Mouse (Mus musculus): ENCODE data around the gene Pgam1. TPM values are rescaled to one million over a fixed set of nuclear protein-coding genes. Genes with fewer than 3 reads are reported as not detected.
"Not testable (repeated sequence)": the region's sequence is repeated elsewhere in the genome, so short reads cannot be mapped to it uniquely, and the experiment has no call there.

Gene Pgam1
- polyA plus RNA-seq (2016; fragmentation: Nextera tagmentation; extraction: Ambion mirVana) = 577 and 583 TPM in 2 replicates

DNA sequence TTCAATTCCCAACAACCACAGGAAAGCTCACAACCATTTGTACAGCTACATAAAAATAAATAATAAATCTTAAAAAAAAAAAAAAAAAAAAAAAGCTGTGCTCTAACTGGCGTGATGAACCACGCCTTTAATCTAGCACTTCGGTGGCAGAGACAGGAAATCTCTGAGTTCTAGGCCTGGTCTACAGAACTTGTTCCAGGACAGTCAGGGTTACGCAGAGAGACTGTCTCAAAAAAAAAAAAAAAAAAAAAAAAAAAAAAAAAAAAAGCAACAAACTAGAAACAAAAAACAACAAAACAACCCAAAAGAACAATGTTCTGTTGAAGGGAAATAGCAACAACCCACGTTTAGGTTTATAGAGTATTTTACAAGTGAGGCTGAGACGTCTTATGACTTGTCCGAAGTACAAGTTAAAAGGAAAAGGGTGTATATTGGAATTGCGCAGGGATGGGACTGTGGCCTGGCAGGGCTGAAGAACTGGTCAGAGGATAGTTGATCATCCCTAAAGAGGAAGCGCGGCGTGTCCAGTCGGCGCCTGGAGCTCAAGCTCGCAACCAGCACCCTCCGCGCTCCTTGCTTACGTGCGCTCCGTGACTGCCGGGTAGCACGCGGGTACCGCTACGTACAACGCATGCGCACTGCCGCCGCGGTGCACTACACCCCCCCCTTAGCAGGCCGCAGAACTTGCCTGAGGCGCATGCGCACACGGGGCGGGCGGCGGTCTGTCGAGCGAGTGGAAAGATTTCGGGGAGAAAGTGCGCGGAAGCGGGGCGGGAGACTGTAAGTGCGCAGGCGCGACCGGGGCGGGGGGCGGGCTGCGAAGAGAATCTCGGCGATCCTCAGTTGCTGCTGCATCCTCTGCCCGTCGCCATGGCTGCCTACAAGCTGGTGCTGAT, at the start of gene Pgam1:
Pgam1 (plus strand) TSS at position 746 of the 896 bp plus-strand sequence.
- ATAC-seq (ENCODE audit: low FRiP score, low read depth) = peak; percentile 93
- peak within 1 kb of the TSS; percentile 68 for H3K4me2 ChIP-seq (replicated peaks)
- 6% methylated on average over 54 of the region's 54 CpGs for WGBS

GRCm38 (mm10) chr19:41866707-41867106, 45.0 kb upstream of the Pgam1 start:
- Histone ChIP-seq H3K36me3 (peaks cover 79% of the 10 kb centered on the region), H3K9ac (no peak overlapping the region), H3K4me1 (no peaks in the 10 kb centered on the region), H3K4me2 (replicated peaks) (no peak overlapping the region), H3K9me3 (no peaks in the 10 kb centered on the region), H3K27me3 (replicated peaks) (no peaks in the 10 kb centered on the region), H3K4me3 (no peak overlapping the region), H3K27ac (no peak overlapping the region)
- WGBS = 91% methylated on average over 8 of the region's 8 CpGs
- ATAC-seq (ENCODE audit: low FRiP score, low read depth) = no peak

More for the DNA sequence above, at the start of gene Pgam1:
- Histone ChIP-seq H3K4me1 (peaks cover 18% of the 10 kb centered on the region), H3K27ac (peak within 1 kb of the TSS; percentile 59), H3K4me3 (peak within 1 kb of the TSS; percentile 88), H3K9me3 (no peaks in the 10 kb centered on the region), H3K27me3 (replicated peaks) (no peaks in the 10 kb centered on the region), H3K36me3 (peaks cover 8% of the 10 kb centered on the region), H3K9ac (peak within 1 kb of the TSS; percentile 86)

- Histone ChIP-seq H3K9me3 (no peaks in the 10 kb centered on the region), H3K4me1 (no peaks in the 10 kb centered on the region), H3K9ac (no peak overlapping the region), H3K4me2 (replicated peaks) (no peak overlapping the region), H3K36me3 (peaks cover 76% of the 10 kb centered on the region), H3K27me3 (replicated peaks) (no peaks in the 10 kb centered on the region), H3K4me3 (no peak overlapping the region), H3K27ac (no peak overlapping the region)
- 93% methylated on average over 5 of the region's 5 CpGs for WGBS
- ATAC-seq (ENCODE audit: low FRiP score, low read depth) = no peak
Measured at GRCm38 (mm10) chr19:41869296-41869695, 42.4 kb upstream of the Pgam1 start.

DNA sequence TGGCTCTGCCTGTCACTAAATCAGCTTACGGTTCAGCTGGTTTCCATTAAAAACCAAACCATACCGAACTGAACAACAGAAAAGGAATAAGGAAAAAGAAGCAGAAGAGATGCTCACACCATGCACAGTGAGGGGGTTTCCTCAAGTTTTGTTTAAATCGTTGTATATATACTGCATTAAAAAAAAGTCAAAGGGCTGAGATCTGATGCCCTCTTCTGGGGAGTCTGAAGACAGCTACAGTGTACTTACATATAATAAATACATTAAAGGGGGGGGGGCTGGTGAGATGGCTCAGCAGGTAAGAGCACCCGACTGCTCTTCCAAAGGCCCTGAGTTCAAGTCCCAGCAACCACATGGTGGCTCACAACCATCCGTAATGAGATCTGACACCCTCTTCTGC, 41.8 kb upstream of the Pgam1 start:
- H3K4me3 ChIP-seq; H3K9ac ChIP-seq; H3K9me3 ChIP-seq; H3K4me1 ChIP-seq; H3K4me2 ChIP-seq (replicated peaks); H3K27ac ChIP-seq; H3K27me3 ChIP-seq (replicated peaks); ATAC-seq (ENCODE audit: low FRiP score, low read depth): not testable (repeated sequence)
- WGBS = 91% methylated on average over 5 of the region's 5 CpGs
- peaks cover 79% of the 10 kb centered on the region for H3K36me3 ChIP-seq

- ATAC-seq (ENCODE audit: low FRiP score, low read depth) = no peak
- H3K4me3 ChIP-seq = no peak overlapping the region
- H3K4me1 ChIP-seq = no peaks in the 10 kb centered on the region
- 95% methylated on average over 2 of the region's 2 CpGs for WGBS
- H3K27ac ChIP-seq = no peak overlapping the region
- no peak overlapping the region for H3K9ac ChIP-seq
- peaks cover 79% of the 10 kb centered on the region for H3K36me3 ChIP-seq
- H3K9me3 ChIP-seq = no peaks in the 10 kb centered on the region
- no peaks in the 10 kb centered on the region for H3K27me3 ChIP-seq (replicated peaks)
- H3K4me2 ChIP-seq (replicated peaks) = no peak overlapping the region
Measured at GRCm38 (mm10) chr19:41872285-41872684, 39.4 kb upstream of the Pgam1 start.

GRCm38 (mm10) chr19:41874356-41874755, 37.4 kb upstream of the Pgam1 start:
- 94% methylated on average over 14 of the region's 14 CpGs for WGBS
- no peaks in the 10 kb centered on the region for H3K9me3 ChIP-seq
- no peak overlapping the region for H3K27ac ChIP-seq
- peaks cover 71% of the 10 kb centered on the region for H3K36me3 ChIP-seq
- H3K4me2 ChIP-seq (replicated peaks) = no peak overlapping the region
- ATAC-seq (ENCODE audit: low FRiP score, low read depth) = no peak
- no peaks in the 10 kb centered on the region for H3K4me1 ChIP-seq
- no peaks in the 10 kb centered on the region for H3K27me3 ChIP-seq (replicated peaks)
- no peak overlapping the region for H3K4me3 ChIP-seq
- H3K9ac ChIP-seq = no peak overlapping the region

DNA sequence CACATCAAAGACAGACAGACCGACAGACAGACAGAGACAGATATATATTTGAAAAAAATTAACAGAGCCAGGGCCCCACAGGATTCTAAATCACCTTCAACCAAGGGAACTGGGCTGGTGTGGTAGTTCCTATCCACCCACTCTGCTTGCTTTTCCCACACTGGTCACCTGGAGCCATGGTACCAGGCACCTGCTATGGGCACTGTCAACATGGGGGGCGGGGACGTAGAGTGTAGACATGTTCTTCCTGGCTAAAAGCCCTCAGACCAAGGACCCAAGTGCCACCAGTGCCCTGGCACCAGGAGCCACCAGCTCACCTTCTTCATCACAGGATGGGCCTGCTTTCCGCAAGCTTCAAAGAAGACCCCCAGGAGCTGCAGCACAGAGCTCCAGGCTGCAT, 29.9 kb upstream of the Pgam1 start:
- Histone ChIP-seq H3K9ac (no peak overlapping the region), H3K4me3 (no peak overlapping the region), H3K9me3 (no peaks in the 10 kb centered on the region), H3K36me3 (peaks cover 70% of the 10 kb centered on the region), H3K27me3 (replicated peaks) (no peaks in the 10 kb centered on the region), H3K4me1 (no peaks in the 10 kb centered on the region), H3K4me2 (replicated peaks) (no peak overlapping the region), H3K27ac (no peak overlapping the region)
- ATAC-seq (ENCODE audit: low FRiP score, low read depth) = no peak
- 94% methylated on average over 4 of the region's 4 CpGs for WGBS

DNA sequence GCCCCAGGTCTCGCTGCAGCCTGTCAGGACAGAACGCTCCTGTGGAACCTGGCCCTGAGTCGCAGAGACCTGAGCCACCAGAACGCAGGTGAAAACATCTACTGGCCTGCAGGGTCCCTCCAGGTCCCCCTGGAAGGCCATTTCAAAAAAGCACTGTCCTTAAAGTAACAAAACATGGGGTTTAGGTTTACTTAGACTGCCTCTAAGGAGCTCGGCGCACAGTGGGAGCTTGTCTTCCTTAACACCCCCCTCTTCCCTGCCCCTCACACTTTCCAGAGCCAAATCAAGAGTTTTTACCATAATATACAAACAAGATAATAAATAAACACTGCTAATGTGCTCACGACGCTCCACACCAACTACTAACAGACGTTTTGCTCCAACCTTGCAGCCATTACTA, 27.8 kb upstream of the Pgam1 start:
- no peak overlapping the region for H3K4me3 ChIP-seq

DNA sequence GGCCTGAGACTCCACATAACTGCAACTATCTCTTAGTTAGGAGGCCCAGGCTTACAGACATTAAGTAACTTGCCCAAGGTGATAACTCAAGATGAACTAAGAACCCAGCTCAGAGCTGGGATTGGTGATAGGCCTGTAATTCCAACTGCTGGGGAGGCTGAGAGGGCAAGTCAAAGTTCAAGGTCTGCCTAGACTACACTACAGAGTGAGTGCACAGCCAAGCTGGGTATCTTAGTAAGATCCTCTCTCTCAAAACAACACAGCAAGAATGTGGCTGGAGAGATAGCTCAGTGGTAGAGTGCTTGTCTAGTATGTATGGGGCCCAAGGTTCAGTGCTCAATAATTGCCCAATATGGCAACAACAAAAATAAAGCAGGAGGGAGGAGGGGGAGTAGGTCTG, 23.5 kb upstream of the Pgam1 start:
- H3K4me3 ChIP-seq = no peak overlapping the region
- no peak for ATAC-seq (ENCODE audit: low FRiP score, low read depth)
- no peaks in the 10 kb centered on the region for H3K4me1 ChIP-seq
- H3K27ac ChIP-seq = no peak overlapping the region
- H3K9me3 ChIP-seq = no peaks in the 10 kb centered on the region
- H3K9ac ChIP-seq = no peak overlapping the region
- peaks cover 71% of the 10 kb centered on the region for H3K36me3 ChIP-seq
- H3K4me2 ChIP-seq (replicated peaks) = no peak overlapping the region
- H3K27me3 ChIP-seq (replicated peaks) = no peaks in the 10 kb centered on the region

More for the DNA sequence above, 27.8 kb upstream of the Pgam1 start:
- ATAC-seq (ENCODE audit: low FRiP score, low read depth) = no peak
- no peaks in the 10 kb centered on the region for H3K9me3 ChIP-seq
- H3K27ac ChIP-seq = no peak overlapping the region
- H3K36me3 ChIP-seq = peaks cover 78% of the 10 kb centered on the region
- no peaks in the 10 kb centered on the region for H3K4me1 ChIP-seq
- no peaks in the 10 kb centered on the region for H3K27me3 ChIP-seq (replicated peaks)
- 93% methylated on average over 9 of the region's 9 CpGs for WGBS
- H3K4me2 ChIP-seq (replicated peaks) = no peak overlapping the region
- no peak overlapping the region for H3K9ac ChIP-seq

- ATAC-seq (ENCODE audit: low FRiP score, low read depth) = no peak
- peaks cover 11% of the 10 kb centered on the region for H3K36me3 ChIP-seq
- H3K27ac ChIP-seq = no peak overlapping the region
- peaks cover 11% of the 10 kb centered on the region for H3K4me1 ChIP-seq
- peak overlapping the region; percentile 74 for H3K4me3 ChIP-seq
- H3K9ac ChIP-seq = no peak overlapping the region
- H3K9me3 ChIP-seq = no peaks in the 10 kb centered on the region
- H3K4me2 ChIP-seq (replicated peaks) = peak overlapping the region; percentile 91
- WGBS = 57% methylated on average over 7 of the region's 7 CpGs
- H3K27me3 ChIP-seq (replicated peaks) = no peaks in the 10 kb centered on the region
Measured at GRCm38 (mm10) chr19:41894959-41895358, 16.8 kb upstream of the Pgam1 start.

DNA sequence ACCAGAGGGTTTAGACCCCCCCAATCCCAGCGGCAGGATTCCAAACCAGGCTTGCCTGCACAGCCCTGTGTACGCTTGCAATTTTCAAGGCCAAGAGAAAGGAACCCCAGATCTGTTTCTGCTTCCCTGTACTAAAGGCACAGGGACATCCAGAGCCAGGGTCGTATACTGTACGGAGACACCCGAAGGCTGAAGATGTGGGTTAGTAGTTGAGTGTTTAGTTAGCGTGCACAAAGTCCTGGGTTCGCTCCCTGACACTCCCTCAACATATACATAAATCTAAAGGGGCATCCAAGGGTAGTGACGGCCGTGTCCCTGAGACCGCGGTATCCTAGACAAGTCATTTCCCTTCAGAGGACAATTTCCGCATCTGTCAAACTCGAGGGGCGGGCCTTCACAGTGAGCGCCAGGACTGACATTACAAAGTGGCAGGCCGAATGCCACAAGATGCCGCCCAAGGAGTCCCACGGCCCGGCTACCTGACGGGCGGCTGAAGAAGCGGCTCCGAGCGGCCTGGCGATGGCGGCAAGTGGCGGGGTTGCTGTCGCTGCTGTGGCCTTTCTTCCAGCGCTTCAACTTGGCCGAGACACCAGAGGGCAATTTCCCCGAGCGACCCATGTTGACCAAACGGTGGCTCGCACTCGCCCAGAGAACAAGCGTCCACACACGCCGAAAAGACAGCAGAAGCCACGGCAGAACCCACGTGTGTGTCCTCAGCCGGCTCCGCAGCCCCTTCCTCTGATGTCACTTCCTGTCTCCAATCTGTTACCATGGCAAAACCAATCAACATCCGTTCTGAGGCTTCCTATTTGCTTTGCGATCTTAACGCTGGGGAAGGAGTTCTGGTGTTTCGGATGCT, 16.0 kb upstream of the Pgam1 start, which contains the start of gene Rrp12:
Rrp12 (minus strand) TSS at position 714 of the 859 bp plus-strand sequence.
- H3K36me3 ChIP-seq = peaks cover 4% of the 10 kb centered on the region
- H3K4me3 ChIP-seq = peak within 1 kb of the TSS; percentile 74
- peak within 1 kb of the TSS; percentile 91 for H3K4me2 ChIP-seq (replicated peaks)
- H3K9me3 ChIP-seq = no peaks in the 10 kb centered on the region
- no peak within 1 kb of the TSS for H3K27ac ChIP-seq
- WGBS = 2% methylated on average over 46 of the region's 46 CpGs
- peaks cover 11% of the 10 kb centered on the region for H3K4me1 ChIP-seq
- peak; percentile 95 for ATAC-seq (ENCODE audit: low FRiP score, low read depth)
- H3K9ac ChIP-seq = peak within 1 kb of the TSS; percentile 62
- no peaks in the 10 kb centered on the region for H3K27me3 ChIP-seq (replicated peaks)

GRCm38 (mm10) chr19:41896319-41896711, 15.4 kb upstream of the Pgam1 start:
- H3K4me3 ChIP-seq = peak overlapping the region; percentile 74
- H3K9me3 ChIP-seq = no peaks in the 10 kb centered on the region

More at GRCm38 (mm10) chr19:41896319-41896711, 15.4 kb upstream of the Pgam1 start:
- Histone ChIP-seq H3K27me3 (replicated peaks) (no peaks in the 10 kb centered on the region), H3K27ac (no peak overlapping the region), H3K36me3 (no peaks in the 10 kb centered on the region), H3K4me1 (peaks cover 11% of the 10 kb centered on the region), H3K9ac (peak overlapping the region; percentile 17; the same call in 1 of the 2 replicates), H3K4me2 (replicated peaks) (peak overlapping the region; percentile 91)
- peak; percentile 31; the same call in 1 of the 2 replicates for ATAC-seq (ENCODE audit: low FRiP score, low read depth)
- 18% methylated on average over 18 of the region's 18 CpGs for WGBS
